Mouse (Mus musculus): Measurements from ENCODE around the gene Spon1. TPM values are rescaled to one million over a fixed set of nuclear protein-coding genes. Genes with fewer than 3 reads are reported as not detected.

Gene Spon1
- polyA plus RNA-seq, 1 experiment from 2014 or later: 81.7 TPM

DNA sequence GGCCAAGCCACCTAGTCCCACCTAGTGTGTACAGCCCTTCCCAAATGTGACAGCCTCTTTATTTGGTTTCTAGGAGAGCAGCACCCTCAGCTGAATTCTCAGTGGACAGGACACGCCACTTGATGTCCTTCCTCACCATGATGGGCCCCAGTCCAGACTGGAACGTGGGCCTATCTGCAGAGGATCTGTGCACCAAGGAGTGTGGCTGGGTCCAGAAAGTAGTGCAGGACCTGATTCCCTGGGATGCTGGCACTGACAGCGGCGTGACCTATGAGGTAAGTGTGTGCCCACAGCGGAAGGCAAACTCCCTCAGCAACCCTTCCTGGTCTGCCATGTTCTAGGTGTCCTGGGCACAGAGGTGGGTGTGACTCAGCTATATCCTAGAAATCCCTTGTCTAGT is 263.0 kb downstream of the Spon1 start:
- H3K4me2 ChIP-seq (ENCODE audit: low read depth, low read length): no peak overlapping the region
- H3K4me1 ChIP-seq (ENCODE audit: control insufficient read depth, insufficient read depth, low read length): no peaks in the 10 kb centered on the region
- WGBS: 90% methylated on average over 5 of the region's 5 CpGs
- H3K9me3 ChIP-seq (ENCODE audit: control insufficient read depth, low read length): no peaks in the 10 kb centered on the region
- H3K4me3 ChIP-seq (ENCODE audit: low read depth, low read length): no peak overlapping the region
- no peak overlapping the region for H3K27ac ChIP-seq (ENCODE audit: low read depth, low read length)
- no peaks in the 10 kb centered on the region for H3K27me3 ChIP-seq (ENCODE audit: control insufficient read depth, insufficient read depth, low read length)
- H3K36me3 ChIP-seq (ENCODE audit: control insufficient read depth, insufficient read depth, low read length): no peaks in the 10 kb centered on the region
- H3K9ac ChIP-seq (replicated peaks; ENCODE audit: low read depth, low read length): no peak overlapping the region
- no peak for ATAC-seq (ENCODE audit: low read depth)

DNA sequence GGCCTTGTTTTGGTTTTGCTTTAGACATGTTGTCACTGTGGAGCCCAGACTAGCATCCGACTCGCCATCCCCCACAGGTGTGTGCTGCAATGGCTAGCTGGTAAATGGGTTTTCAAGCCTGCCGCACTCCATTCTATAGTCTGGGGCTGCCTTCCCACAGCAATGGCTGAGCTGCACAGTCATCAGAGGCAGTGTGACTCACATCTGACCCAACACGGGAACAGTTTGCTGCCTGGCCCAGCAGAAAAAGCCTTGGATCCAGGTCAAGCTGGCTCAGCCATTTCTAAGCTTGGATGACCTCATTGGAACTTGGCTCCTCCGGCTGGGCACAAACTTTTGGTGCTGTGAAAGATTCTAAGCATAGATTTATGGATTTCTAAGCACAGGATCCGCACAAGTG is 263.8 kb downstream of the Spon1 start:
- no peak overlapping the region for H3K4me3 ChIP-seq (ENCODE audit: low read depth, low read length)
- no peaks in the 10 kb centered on the region for H3K27me3 ChIP-seq (ENCODE audit: control insufficient read depth, insufficient read depth, low read length)
- no peak overlapping the region for H3K9ac ChIP-seq (replicated peaks; ENCODE audit: low read depth, low read length)
- H3K27ac ChIP-seq (ENCODE audit: low read depth, low read length): no peak overlapping the region
- ATAC-seq (ENCODE audit: low read depth): no peak
- H3K4me2 ChIP-seq (ENCODE audit: low read depth, low read length): no peak overlapping the region
- no peaks in the 10 kb centered on the region for H3K9me3 ChIP-seq (ENCODE audit: control insufficient read depth, low read length)
- H3K36me3 ChIP-seq (ENCODE audit: control insufficient read depth, insufficient read depth, low read length): no peaks in the 10 kb centered on the region
- 87% methylated on average over 6 of the region's 6 CpGs for WGBS
- no peaks in the 10 kb centered on the region for H3K4me1 ChIP-seq (ENCODE audit: control insufficient read depth, insufficient read depth, low read length)

DNA sequence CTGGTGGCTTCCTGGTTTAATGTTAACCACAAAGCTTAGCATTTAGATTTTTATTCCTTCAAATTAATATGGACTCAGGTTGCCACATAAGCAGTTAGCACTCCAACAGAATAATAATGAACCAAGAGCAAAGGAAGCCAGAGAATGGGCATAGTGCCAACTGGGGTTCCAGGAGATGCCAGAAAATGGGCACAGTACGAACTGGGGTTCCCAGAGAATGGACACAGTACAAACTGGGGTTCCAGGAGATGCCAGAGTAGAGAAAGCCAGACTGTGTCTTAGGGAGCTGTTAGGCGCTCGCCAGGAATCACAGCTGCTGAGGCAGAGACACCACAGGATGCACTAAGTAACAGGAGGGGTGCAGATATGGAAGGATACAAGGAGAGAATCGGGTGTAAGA is 271.4 kb downstream of the Spon1 start:
- WGBS: 84% methylated on average over 4 of the region's 4 CpGs
- Histone ChIP-seq H3K27ac (ENCODE audit: low read depth, low read length) (no peak overlapping the region), H3K4me3 (ENCODE audit: low read depth, low read length) (no peak overlapping the region), H3K9me3 (ENCODE audit: control insufficient read depth, low read length) (no peaks in the 10 kb centered on the region), H3K4me1 (ENCODE audit: control insufficient read depth, insufficient read depth, low read length) (peaks cover 3% of the 10 kb centered on the region; the same call in 1 of the 2 replicates), H3K4me2 (ENCODE audit: low read depth, low read length) (no peak overlapping the region), H3K27me3 (ENCODE audit: control insufficient read depth, insufficient read depth, low read length) (no peaks in the 10 kb centered on the region), H3K36me3 (ENCODE audit: control insufficient read depth, insufficient read depth, low read length) (no peaks in the 10 kb centered on the region), H3K9ac (replicated peaks; ENCODE audit: low read depth, low read length) (no peak overlapping the region)
- ATAC-seq (ENCODE audit: low read depth): no peak

DNA sequence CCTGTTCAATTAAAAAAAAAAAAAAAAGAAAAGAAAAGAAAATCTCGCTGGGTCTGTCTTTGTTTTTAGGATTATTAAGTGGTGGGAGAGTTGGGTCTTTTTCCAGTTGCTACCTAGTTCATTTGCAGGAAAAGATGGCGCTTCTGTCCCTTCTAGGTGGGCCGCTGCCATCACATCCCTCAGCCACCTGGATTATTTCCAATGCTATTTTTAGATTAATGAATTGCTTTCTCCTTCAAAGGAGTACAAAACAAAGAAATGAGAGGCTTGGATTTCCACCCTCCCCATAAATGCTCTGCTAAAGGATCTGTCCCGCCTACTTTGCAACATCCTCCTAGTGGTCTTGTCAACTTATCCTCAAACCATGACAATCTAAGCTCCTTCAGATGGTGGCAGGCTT is 275.6 kb downstream of the Spon1 start:
- no peak for ATAC-seq (ENCODE audit: low read depth)
- peaks cover 3% of the 10 kb centered on the region; the same call in 1 of the 2 replicates for H3K4me1 ChIP-seq (ENCODE audit: control insufficient read depth, insufficient read depth, low read length)
- 89% methylated on average over 4 of the region's 4 CpGs for WGBS
- H3K9ac ChIP-seq (replicated peaks; ENCODE audit: low read depth, low read length): no peak overlapping the region
- H3K4me3 ChIP-seq (ENCODE audit: low read depth, low read length): no peak overlapping the region
- H3K9me3 ChIP-seq (ENCODE audit: control insufficient read depth, low read length): no peaks in the 10 kb centered on the region
- no peak overlapping the region for H3K27ac ChIP-seq (ENCODE audit: low read depth, low read length)
- H3K4me2 ChIP-seq (ENCODE audit: low read depth, low read length): no peak overlapping the region
- no peaks in the 10 kb centered on the region for H3K27me3 ChIP-seq (ENCODE audit: control insufficient read depth, insufficient read depth, low read length)
- no peaks in the 10 kb centered on the region for H3K36me3 ChIP-seq (ENCODE audit: control insufficient read depth, insufficient read depth, low read length)

DNA sequence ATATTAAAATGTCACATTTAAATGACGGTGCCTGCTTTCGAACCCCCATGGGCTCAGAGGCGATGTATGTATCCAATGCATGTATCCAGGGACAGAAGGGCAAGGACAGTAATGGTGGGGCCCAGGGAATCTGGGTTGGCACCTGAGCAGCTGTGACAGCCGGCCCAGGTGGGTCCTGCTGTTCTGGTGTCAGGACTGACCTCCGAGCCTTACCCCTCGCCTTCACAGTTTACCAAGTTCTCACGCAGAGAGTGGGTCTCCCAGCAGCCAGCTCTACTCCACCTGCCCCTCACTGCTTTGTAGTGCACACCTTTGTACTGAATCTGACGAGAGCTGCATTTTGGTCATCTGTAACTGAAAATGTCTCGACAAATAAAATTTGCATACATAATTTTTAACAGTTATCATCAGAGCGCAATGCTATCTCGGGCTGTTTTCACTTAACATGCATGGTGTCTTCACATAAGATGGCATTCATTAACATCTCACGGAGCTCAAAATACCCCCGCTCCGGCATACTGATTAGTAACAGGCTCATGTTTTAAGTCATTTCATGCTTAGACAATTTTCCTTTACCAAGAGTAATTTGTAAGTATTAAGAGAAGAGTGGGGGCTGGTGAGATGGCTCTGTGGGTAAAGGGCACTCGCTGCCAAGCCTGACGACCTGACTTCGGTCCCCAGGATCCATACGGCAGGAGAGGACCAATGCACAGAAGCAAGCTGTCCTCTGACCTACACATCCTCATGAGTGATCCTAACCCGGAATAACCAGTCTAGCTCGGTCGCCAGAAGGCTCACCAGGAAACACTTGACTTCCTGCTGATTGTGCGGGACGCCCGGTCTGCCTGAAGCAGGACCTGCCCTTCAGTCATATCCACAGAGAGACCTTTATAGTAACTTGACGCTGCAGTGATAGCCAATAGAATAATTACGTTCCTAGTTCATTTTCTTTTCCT is 277.5 kb downstream of the Spon1 start:
- 79% methylated on average over 26 of the region's 26 CpGs for WGBS
- no peak for ATAC-seq (ENCODE audit: low read depth)
- H3K27ac ChIP-seq (ENCODE audit: low read depth, low read length): no peak overlapping the region

DNA sequence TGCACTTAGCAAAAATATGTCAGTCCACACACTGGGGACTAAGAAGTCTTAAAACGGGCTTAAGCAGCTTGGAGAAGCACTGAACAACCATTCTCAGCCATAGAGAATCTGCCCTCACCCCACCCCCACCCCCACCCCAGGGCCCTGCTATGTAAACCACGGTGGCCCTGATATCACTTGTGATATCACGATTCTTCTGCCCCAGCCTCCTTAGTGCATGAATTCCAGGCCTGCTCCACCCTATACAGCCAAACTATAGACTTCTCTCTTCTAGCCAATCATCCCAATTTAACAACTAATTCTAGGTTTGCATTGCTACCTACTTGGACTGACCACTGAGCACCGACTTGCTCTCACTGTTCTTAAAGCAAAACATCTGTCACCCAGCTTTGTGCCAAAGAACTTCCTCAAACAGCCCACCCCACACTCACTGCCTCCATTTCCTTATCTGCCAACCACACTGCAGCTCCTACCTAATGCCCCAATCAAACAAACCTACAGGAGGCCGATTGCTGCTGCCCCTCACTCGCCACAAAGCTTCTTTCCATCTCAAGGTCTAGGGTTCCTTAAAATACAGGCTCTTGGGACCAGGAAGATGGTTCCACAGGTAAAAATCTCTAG is 278.2 kb downstream of the Spon1 start:
- no peaks in the 10 kb centered on the region for H3K27me3 ChIP-seq (ENCODE audit: control insufficient read depth, insufficient read depth, low read length)
- H3K36me3 ChIP-seq (ENCODE audit: control insufficient read depth, insufficient read depth, low read length): no peaks in the 10 kb centered on the region
- no peak overlapping the region for H3K9ac ChIP-seq (replicated peaks; ENCODE audit: low read depth, low read length)
- no peaks in the 10 kb centered on the region for H3K9me3 ChIP-seq (ENCODE audit: control insufficient read depth, low read length)
- no peak overlapping the region for H3K4me3 ChIP-seq (ENCODE audit: low read depth, low read length)
- H3K27ac ChIP-seq (ENCODE audit: low read depth, low read length): no peak overlapping the region
- ATAC-seq (ENCODE audit: low read depth): no peak
- no peaks in the 10 kb centered on the region for H3K4me1 ChIP-seq (ENCODE audit: control insufficient read depth, insufficient read depth, low read length)
- 85% methylated on average over 6 of the region's 6 CpGs for WGBS
- H3K4me2 ChIP-seq (ENCODE audit: low read depth, low read length): no peak overlapping the region

More for the DNA sequence above, 277.5 kb downstream of the Spon1 start:
- no peaks in the 10 kb centered on the region for H3K4me1 ChIP-seq (ENCODE audit: control insufficient read depth, insufficient read depth, low read length)
- H3K9ac ChIP-seq (replicated peaks; ENCODE audit: low read depth, low read length): no peak overlapping the region
- H3K4me3 ChIP-seq (ENCODE audit: low read depth, low read length): no peak overlapping the region
- H3K27me3 ChIP-seq (ENCODE audit: control insufficient read depth, insufficient read depth, low read length): no peaks in the 10 kb centered on the region
- H3K4me2 ChIP-seq (ENCODE audit: low read depth, low read length): no peak overlapping the region
- H3K36me3 ChIP-seq (ENCODE audit: control insufficient read depth, insufficient read depth, low read length): no peaks in the 10 kb centered on the region
- no peaks in the 10 kb centered on the region for H3K9me3 ChIP-seq (ENCODE audit: control insufficient read depth, low read length)

DNA sequence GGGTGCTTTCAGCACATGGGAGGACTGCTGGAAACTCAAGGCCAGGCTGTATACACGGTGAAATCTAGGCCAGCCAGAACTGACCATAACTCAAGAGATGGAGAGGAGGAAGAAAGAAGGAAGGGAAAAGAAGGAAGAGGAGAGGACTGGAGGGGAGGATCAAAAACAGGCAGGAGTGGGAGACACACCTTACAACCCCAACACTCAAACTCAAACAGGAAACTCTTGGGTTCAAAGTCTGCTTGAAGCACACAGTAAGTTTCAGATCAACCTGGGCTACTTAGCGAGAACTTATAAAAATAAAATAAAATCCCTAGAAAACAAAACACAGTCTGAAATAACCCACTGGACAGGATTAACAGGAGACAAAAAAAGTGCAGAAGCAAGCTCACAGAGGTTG is 280.0 kb downstream of the Spon1 start:
- WGBS: 79% methylated on average over 2 of the region's 2 CpGs
- H3K27ac ChIP-seq (ENCODE audit: low read depth, low read length): no peak overlapping the region
- H3K9ac ChIP-seq (replicated peaks; ENCODE audit: low read depth, low read length): no peak overlapping the region
- H3K4me1 ChIP-seq (ENCODE audit: control insufficient read depth, insufficient read depth, low read length): no peaks in the 10 kb centered on the region
- ATAC-seq (ENCODE audit: low read depth): no peak
- H3K9me3 ChIP-seq (ENCODE audit: control insufficient read depth, low read length): no peaks in the 10 kb centered on the region
- H3K36me3 ChIP-seq (ENCODE audit: control insufficient read depth, insufficient read depth, low read length): no peaks in the 10 kb centered on the region
- H3K27me3 ChIP-seq (ENCODE audit: control insufficient read depth, insufficient read depth, low read length): no peaks in the 10 kb centered on the region
- H3K4me2 ChIP-seq (ENCODE audit: low read depth, low read length): no peak overlapping the region
- H3K4me3 ChIP-seq (ENCODE audit: low read depth, low read length): no peak overlapping the region

DNA sequence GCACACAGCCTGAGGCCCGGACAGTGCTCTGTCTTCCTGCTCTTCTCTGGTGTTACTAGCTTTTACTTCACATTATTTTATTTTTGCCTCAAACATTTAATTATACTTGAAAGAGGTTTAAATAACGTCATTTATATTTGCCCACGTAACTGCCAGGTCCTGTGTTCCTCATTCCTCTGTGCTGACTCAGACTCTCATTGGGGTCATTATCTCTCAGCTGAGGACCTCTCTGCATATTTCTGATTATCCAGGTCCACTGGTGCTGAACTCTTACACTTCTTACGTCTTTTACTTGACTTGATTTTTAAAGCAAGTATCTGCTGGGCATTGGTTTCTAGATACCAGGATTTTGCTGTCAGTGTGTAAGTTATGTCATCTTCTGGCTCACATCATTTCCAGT is 287.9 kb downstream of the Spon1 start:
- ATAC-seq (ENCODE audit: low read depth): no peak
- H3K27ac ChIP-seq (ENCODE audit: low read depth, low read length): no peak overlapping the region
- H3K9ac ChIP-seq (replicated peaks; ENCODE audit: low read depth, low read length): no peak overlapping the region
- no peaks in the 10 kb centered on the region for H3K36me3 ChIP-seq (ENCODE audit: control insufficient read depth, insufficient read depth, low read length)
- no peaks in the 10 kb centered on the region for H3K4me1 ChIP-seq (ENCODE audit: control insufficient read depth, insufficient read depth, low read length)
- H3K9me3 ChIP-seq (ENCODE audit: control insufficient read depth, low read length): no peaks in the 10 kb centered on the region
- H3K4me3 ChIP-seq (ENCODE audit: low read depth, low read length): no peak overlapping the region
- H3K4me2 ChIP-seq (ENCODE audit: low read depth, low read length): no peak overlapping the region
- H3K27me3 ChIP-seq (ENCODE audit: control insufficient read depth, insufficient read depth, low read length): no peaks in the 10 kb centered on the region
- WGBS: 87% methylated on average over 4 of the region's 4 CpGs

DNA sequence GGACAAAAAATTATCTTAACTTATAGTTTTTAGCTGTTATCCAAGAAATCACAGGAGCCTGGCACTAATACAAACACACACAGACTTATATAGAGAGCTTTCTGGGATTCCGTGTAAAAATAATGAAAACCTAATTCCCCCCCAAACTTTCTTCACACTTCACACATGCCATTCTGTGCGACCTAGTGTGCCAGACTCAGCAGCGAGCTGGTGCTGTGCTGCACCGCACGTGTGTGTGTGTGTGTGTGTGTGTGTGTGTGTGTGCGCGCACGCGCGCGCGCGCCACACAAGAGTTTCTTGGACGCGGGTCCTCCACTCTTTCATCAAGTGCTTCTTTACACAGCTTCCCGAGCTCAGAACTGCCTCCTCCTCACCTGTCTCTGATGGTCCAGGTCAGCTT is 292.4 kb downstream of the Spon1 start:
- Histone ChIP-seq H3K4me2 (ENCODE audit: low read depth, low read length) (no peak overlapping the region), H3K4me3 (ENCODE audit: low read depth, low read length) (no peak overlapping the region), H3K27me3 (ENCODE audit: control insufficient read depth, insufficient read depth, low read length) (no peaks in the 10 kb centered on the region), H3K9ac (replicated peaks; ENCODE audit: low read depth, low read length) (no peak overlapping the region), H3K4me1 (ENCODE audit: control insufficient read depth, insufficient read depth, low read length) (no peaks in the 10 kb centered on the region), H3K36me3 (ENCODE audit: control insufficient read depth, insufficient read depth, low read length) (no peaks in the 10 kb centered on the region), H3K27ac (ENCODE audit: low read depth, low read length) (no peak overlapping the region), H3K9me3 (ENCODE audit: control insufficient read depth, low read length) (no peaks in the 10 kb centered on the region)
- 93% methylated on average over 16 of the region's 16 CpGs for WGBS
- no peak for ATAC-seq (ENCODE audit: low read depth)

Data from neural tube, embryonic 14.5 days (tissue).